Mouse (Mus musculus): ENCODE measurements around the gene Stra6.

- no peak for TF ChIP-seq CTCF (IDR thresholded peaks at IDR 0.05; ENCODE audit: borderline replicate concordance, insufficient read depth, low read length)
- TF ChIP-seq POLR2A (IDR thresholded peaks at IDR 0.05; ENCODE audit: low read depth, low read length) = no peak
Measured at GRCm38 (mm10) chr9:58016962-58017361, 46.6 kb upstream of the Stra6 start.
